Mouse (Mus musculus): ENCODE results near the gene Phf21a. TPM values are rescaled to one million over a fixed set of nuclear protein-coding genes. Genes with fewer than 3 reads are reported as not detected.

Phf21a gene
- polyA plus RNA-seq, 1 experiment from 2014 or later = 36.3 TPM

DNA sequence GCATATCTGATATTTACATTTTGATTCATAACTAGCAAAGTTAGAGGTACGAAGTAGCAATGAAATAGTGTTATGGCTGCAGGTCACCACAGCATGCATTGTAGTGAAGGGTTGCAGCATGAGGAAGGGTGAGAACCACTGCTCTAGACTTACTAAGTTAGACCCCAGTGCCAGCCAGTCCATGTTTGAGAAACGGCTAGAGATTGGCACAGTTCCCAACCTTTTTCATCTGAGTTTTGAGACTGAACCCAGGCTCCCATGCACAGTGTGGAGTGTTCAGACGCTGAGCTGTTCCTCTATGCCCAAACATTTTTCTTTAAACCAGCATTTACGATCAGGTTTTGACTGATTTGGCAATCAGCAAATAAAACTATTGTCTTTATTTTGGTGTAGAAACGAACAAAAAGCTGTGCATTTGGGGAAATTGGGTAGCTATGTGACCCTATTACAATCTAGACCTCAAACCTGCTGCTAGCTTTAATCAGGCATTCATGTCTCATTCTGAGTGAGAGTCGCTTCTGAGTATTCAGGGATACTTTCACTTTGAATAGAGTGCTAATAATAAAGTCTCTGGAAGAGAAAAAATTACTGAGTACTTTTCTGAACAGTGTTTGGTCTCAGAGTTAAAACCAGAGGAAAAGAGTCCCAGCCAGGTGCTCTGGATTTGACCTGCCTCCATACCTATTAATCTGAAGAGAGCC, 180.3 kb downstream of the Phf21a start:
- Histone ChIP-seq H3K9ac (ENCODE audit: low read depth, low read length) (no peak overlapping the region), H3K27me3 (ENCODE audit: control insufficient read depth, insufficient read depth, low read length) (no peaks in the 10 kb centered on the region), H3K4me1 (ENCODE audit: control insufficient read depth, insufficient read depth, low read length) (no peaks in the 10 kb centered on the region), H3K4me2 (replicated peaks; ENCODE audit: low read depth, low read length) (no peak overlapping the region), H3K27ac (ENCODE audit: low read depth, low read length) (no peak overlapping the region), H3K36me3 (ENCODE audit: control insufficient read depth, insufficient read depth, low read length) (no peaks in the 10 kb centered on the region), H3K4me3 (ENCODE audit: low read length) (no peak overlapping the region), H3K9me3 (ENCODE audit: control insufficient read depth, low read length) (no peaks in the 10 kb centered on the region)
- no peak for ATAC-seq (ENCODE audit: low FRiP score, low TSS enrichment)
- 88% methylated on average over 6 of the region's 6 CpGs for WGBS

DNA sequence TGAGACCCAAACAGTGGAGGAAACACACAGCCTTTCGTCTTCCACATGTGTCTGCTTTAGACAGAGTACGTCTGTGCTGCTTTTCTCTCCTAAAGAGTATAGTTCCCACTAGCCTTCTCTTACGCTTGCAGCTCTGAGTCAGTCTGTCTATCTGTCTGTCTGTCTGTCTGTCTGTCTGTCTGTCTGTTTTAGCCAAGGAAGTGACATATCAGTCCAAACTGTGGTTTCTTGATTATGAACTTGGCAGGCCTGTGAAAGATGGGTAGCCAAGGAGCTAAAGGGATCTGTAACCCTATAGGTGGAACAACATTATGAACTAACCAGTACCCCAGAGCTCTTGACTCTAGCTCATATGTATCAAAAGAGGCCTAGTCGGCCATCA, 180.9 kb downstream of the Phf21a start:
- no peaks in the 10 kb centered on the region for H3K4me1 ChIP-seq (ENCODE audit: control insufficient read depth, insufficient read depth, low read length)
- ATAC-seq (ENCODE audit: low FRiP score, low TSS enrichment) = no peak
- H3K9me3 ChIP-seq (ENCODE audit: control insufficient read depth, low read length) = no peaks in the 10 kb centered on the region

DNA sequence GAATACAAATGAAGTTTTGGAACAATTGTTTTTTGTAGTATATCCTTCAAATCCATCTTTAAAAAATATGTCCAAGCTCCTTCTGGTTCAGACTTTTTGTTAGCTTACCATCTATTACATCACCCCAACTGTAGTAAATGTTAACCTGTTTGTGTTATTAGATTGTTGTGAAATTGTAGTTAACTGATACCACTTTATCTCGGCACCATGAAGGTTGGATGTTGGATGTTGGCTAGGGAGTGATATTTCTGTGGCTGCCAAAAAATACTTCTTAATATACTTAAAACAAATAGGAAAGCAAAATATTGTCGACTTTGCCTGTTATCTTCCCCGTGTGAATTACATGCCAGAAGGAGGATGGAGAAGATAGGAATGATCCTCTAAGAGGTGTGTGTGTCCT, 184.9 kb downstream of the Phf21a start:
- WGBS = 85% methylated on average over 3 of the region's 3 CpGs
- H3K9ac ChIP-seq (ENCODE audit: low read depth, low read length) = no peak overlapping the region
- no peaks in the 10 kb centered on the region for H3K27me3 ChIP-seq (ENCODE audit: control insufficient read depth, insufficient read depth, low read length)
- no peak overlapping the region for H3K4me2 ChIP-seq (replicated peaks; ENCODE audit: low read depth, low read length)
- H3K4me1 ChIP-seq (ENCODE audit: control insufficient read depth, insufficient read depth, low read length) = no peaks in the 10 kb centered on the region
- H3K27ac ChIP-seq (ENCODE audit: low read depth, low read length) = no peak overlapping the region
- H3K4me3 ChIP-seq (ENCODE audit: low read length) = no peak overlapping the region
- ATAC-seq (ENCODE audit: low FRiP score, low TSS enrichment) = no peak
- H3K36me3 ChIP-seq (ENCODE audit: control insufficient read depth, insufficient read depth, low read length) = no peaks in the 10 kb centered on the region
- no peaks in the 10 kb centered on the region for H3K9me3 ChIP-seq (ENCODE audit: control insufficient read depth, low read length)

More for the DNA sequence above, 180.9 kb downstream of the Phf21a start:
- Histone ChIP-seq H3K27ac (ENCODE audit: low read depth, low read length) (no peak overlapping the region), H3K9ac (ENCODE audit: low read depth, low read length) (no peak overlapping the region), H3K27me3 (ENCODE audit: control insufficient read depth, insufficient read depth, low read length) (no peaks in the 10 kb centered on the region), H3K4me2 (replicated peaks; ENCODE audit: low read depth, low read length) (no peak overlapping the region), H3K4me3 (ENCODE audit: low read length) (no peak overlapping the region), H3K36me3 (ENCODE audit: control insufficient read depth, insufficient read depth, low read length) (no peaks in the 10 kb centered on the region)
- whole genome bisulfite sequencing = 82% methylated on average over 4 of the region's 4 CpGs

DNA sequence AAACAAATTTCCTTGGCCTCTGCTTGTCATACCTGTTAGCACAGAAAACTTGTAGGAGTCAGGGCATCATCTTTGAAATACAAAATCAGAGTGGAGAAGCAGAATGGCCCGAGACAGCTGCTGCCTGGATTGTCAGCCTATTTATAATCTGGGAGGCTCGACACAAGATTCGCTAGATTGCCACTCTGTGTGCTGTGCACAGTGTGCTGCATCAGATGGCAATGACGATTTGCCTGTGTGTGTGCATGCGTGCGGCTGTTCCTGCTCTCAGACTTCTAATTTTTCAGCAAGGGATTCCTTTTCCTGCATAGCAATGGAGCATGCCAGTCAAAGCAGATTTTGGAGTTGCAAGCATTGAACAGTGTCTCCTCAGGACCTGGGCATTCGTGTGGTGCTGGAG, 185.7 kb downstream of the Phf21a start:
- Histone ChIP-seq H3K9ac (ENCODE audit: low read depth, low read length) (no peak overlapping the region), H3K4me3 (ENCODE audit: low read length) (no peak overlapping the region), H3K27ac (ENCODE audit: low read depth, low read length) (no peak overlapping the region), H3K27me3 (ENCODE audit: control insufficient read depth, insufficient read depth, low read length) (no peaks in the 10 kb centered on the region), H3K4me2 (replicated peaks; ENCODE audit: low read depth, low read length) (no peak overlapping the region), H3K4me1 (ENCODE audit: control insufficient read depth, insufficient read depth, low read length) (no peaks in the 10 kb centered on the region), H3K9me3 (ENCODE audit: control insufficient read depth, low read length) (no peaks in the 10 kb centered on the region), H3K36me3 (ENCODE audit: control insufficient read depth, insufficient read depth, low read length) (no peaks in the 10 kb centered on the region)
- WGBS = 85% methylated on average over 7 of the region's 7 CpGs
- ATAC-seq (ENCODE audit: low FRiP score, low TSS enrichment) = no peak

DNA sequence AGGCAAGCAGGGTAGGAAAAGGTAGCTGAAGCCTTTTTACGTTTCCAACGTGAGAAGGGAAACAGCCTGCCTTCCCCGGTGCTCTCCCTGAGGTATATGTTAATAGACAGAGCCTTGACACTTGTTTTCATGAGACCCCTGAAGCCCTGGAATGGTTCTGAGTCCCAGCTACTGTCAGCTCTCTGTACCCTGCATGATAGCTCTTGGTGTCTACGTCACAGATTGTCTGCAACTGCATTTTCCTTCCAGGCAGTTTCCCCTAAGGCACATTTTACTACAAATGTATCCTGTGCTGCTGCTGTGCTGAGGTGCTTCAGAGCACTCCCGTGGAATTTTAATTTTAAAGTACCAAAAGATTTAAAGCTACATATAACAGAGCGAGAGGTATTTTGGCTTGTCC, 186.5 kb downstream of the Phf21a start:
- WGBS = 79% methylated on average over 6 of the region's 6 CpGs

DNA sequence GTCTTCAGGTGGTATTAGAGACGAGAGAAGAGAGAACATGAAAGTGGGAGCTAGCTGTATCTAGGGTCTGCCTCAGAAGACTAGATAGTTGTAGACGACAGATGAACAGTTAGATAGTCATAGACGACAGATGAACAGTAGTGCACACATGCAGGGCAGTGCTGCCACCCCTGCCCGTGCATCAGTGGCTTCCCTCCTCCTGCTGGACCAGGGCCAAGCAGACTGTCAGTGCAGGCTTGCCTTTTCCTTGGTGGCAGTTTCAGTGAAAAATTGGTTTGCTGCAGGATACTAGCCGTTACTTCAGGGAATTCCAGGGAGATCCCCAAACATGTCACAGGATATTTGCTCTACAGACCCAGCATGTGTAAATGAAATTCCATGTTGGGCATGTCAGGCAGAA, 192.7 kb downstream of the Phf21a start:
- no peaks in the 10 kb centered on the region for H3K27me3 ChIP-seq (ENCODE audit: control insufficient read depth, insufficient read depth, low read length)
- WGBS = 68% methylated on average over 5 of the region's 5 CpGs
- H3K9ac ChIP-seq (ENCODE audit: low read depth, low read length) = no peak overlapping the region
- H3K27ac ChIP-seq (ENCODE audit: low read depth, low read length) = no peak overlapping the region
- H3K4me2 ChIP-seq (replicated peaks; ENCODE audit: low read depth, low read length) = no peak overlapping the region
- no peak overlapping the region for H3K4me3 ChIP-seq (ENCODE audit: low read length)
- H3K9me3 ChIP-seq (ENCODE audit: control insufficient read depth, low read length) = no peaks in the 10 kb centered on the region
- ATAC-seq (ENCODE audit: low FRiP score, low TSS enrichment) = no peak
- no peaks in the 10 kb centered on the region for H3K36me3 ChIP-seq (ENCODE audit: control insufficient read depth, insufficient read depth, low read length)
- H3K4me1 ChIP-seq (ENCODE audit: control insufficient read depth, insufficient read depth, low read length) = no peaks in the 10 kb centered on the region

More for the DNA sequence above, 186.5 kb downstream of the Phf21a start:
- Histone ChIP-seq H3K27me3 (ENCODE audit: control insufficient read depth, insufficient read depth, low read length) (no peaks in the 10 kb centered on the region), H3K9ac (ENCODE audit: low read depth, low read length) (no peak overlapping the region), H3K36me3 (ENCODE audit: control insufficient read depth, insufficient read depth, low read length) (no peaks in the 10 kb centered on the region), H3K4me3 (ENCODE audit: low read length) (no peak overlapping the region), H3K4me1 (ENCODE audit: control insufficient read depth, insufficient read depth, low read length) (no peaks in the 10 kb centered on the region), H3K4me2 (replicated peaks; ENCODE audit: low read depth, low read length) (no peak overlapping the region), H3K9me3 (ENCODE audit: control insufficient read depth, low read length) (no peaks in the 10 kb centered on the region), H3K27ac (ENCODE audit: low read depth, low read length) (no peak overlapping the region)
- no peak for ATAC-seq (ENCODE audit: low FRiP score, low TSS enrichment)

DNA sequence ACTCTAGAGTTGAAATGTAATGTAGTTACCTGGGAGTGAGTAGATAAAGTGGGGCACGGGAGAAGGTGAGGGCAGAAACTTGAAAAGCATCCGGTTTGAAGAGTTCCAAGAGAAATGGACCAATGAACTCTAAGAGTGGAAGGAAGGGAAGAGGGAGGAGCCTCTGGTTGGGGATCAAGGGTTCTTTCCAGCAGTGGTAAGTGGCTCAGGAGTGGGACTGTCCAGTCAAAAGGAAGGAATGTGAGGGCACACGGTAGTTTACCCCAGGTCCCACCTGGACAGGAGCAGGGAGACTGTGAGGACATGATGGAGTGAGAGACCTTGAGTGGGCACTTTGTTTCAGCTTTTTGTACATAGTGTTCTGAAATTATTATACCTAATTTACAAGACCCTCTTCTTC, 196.4 kb downstream of the Phf21a start:
- H3K4me2 ChIP-seq (replicated peaks; ENCODE audit: low read depth, low read length) = no peak overlapping the region
- H3K27me3 ChIP-seq (ENCODE audit: control insufficient read depth, insufficient read depth, low read length) = no peaks in the 10 kb centered on the region
- no peaks in the 10 kb centered on the region for H3K4me1 ChIP-seq (ENCODE audit: control insufficient read depth, insufficient read depth, low read length)
- WGBS = 76% methylated on average over 3 of the region's 3 CpGs
- no peaks in the 10 kb centered on the region for H3K9me3 ChIP-seq (ENCODE audit: control insufficient read depth, low read length)
- no peaks in the 10 kb centered on the region for H3K36me3 ChIP-seq (ENCODE audit: control insufficient read depth, insufficient read depth, low read length)
- ATAC-seq (ENCODE audit: low FRiP score, low TSS enrichment) = no peak
- no peak overlapping the region for H3K4me3 ChIP-seq (ENCODE audit: low read length)
- no peak overlapping the region for H3K27ac ChIP-seq (ENCODE audit: low read depth, low read length)
- no peak overlapping the region for H3K9ac ChIP-seq (ENCODE audit: low read depth, low read length)

DNA sequence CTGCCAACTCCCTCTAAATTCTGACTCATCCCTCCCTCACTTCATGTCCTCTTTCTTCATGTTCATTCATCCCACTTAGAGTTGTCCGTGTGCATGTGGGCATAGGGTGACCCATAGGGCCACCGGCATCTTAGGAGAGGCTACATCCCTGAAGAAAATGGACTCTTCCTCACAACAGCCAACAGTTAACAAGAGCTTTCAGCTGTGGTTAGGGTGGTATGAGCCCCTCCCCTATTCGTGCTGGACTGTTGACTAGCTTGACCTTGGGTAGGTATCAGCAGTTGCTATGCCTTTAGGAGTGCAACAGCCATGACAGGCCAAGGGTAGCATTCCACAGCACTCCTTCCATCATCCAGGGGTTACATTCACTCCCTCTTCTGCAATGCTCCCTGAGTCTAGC, 198.6 kb downstream of the Phf21a start:
- no peak overlapping the region for H3K9ac ChIP-seq (ENCODE audit: low read depth, low read length)
- WGBS = 89% methylated on average over 3 of the region's 3 CpGs
- no peaks in the 10 kb centered on the region for H3K27me3 ChIP-seq (ENCODE audit: control insufficient read depth, insufficient read depth, low read length)
- H3K27ac ChIP-seq (ENCODE audit: low read depth, low read length) = no peak overlapping the region
- H3K4me3 ChIP-seq (ENCODE audit: low read length) = no peak overlapping the region
- H3K4me1 ChIP-seq (ENCODE audit: control insufficient read depth, insufficient read depth, low read length) = no peaks in the 10 kb centered on the region
- ATAC-seq (ENCODE audit: low FRiP score, low TSS enrichment) = no peak
- no peak overlapping the region for H3K4me2 ChIP-seq (replicated peaks; ENCODE audit: low read depth, low read length)
- H3K36me3 ChIP-seq (ENCODE audit: control insufficient read depth, insufficient read depth, low read length) = no peaks in the 10 kb centered on the region
- no peaks in the 10 kb centered on the region for H3K9me3 ChIP-seq (ENCODE audit: control insufficient read depth, low read length)

DNA sequence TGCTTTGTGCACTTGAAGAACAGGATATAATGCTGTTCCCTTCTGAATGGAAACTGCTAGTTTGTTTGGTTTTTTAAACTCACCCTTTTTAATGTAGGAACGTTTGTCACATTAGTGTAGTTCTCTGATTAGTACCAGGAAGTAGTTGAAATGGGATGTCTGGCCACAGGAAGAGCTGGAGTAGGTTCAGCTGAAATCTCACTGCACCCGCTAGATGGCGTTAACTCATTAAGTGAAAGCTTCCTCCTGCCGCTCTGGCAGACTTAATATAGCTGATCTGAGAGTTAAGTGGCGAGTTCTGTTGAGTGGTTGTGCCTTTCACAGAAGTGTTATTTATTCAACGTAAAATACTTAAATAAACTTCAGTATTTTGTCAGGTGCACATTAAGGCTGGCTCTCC, 203.5 kb downstream of the Phf21a start:
- no peaks in the 10 kb centered on the region for H3K36me3 ChIP-seq (ENCODE audit: control insufficient read depth, insufficient read depth, low read length)
- 7% methylated on average over 6 of the region's 6 CpGs for WGBS

More for the DNA sequence above, 203.5 kb downstream of the Phf21a start:
- Histone ChIP-seq H3K4me1 (ENCODE audit: control insufficient read depth, insufficient read depth, low read length) (no peaks in the 10 kb centered on the region), H3K4me2 (replicated peaks; ENCODE audit: low read depth, low read length) (no peak overlapping the region), H3K27me3 (ENCODE audit: control insufficient read depth, insufficient read depth, low read length) (no peaks in the 10 kb centered on the region), H3K27ac (ENCODE audit: low read depth, low read length) (no peak overlapping the region), H3K9me3 (ENCODE audit: control insufficient read depth, low read length) (no peaks in the 10 kb centered on the region), H3K4me3 (ENCODE audit: low read length) (no peak overlapping the region), H3K9ac (ENCODE audit: low read depth, low read length) (no peak overlapping the region)
- 0 out of 2 replicates have a peak, but pooled peaks have one; percentile 35 for ATAC-seq (ENCODE audit: low FRiP score, low TSS enrichment)

Data from kidney, embryonic 14.5 days (tissue).